Comparison of ENCODE assay signal across 9 mouse cellular contexts in genomic region chr4:140744654-140745053, GRCm38 (mm10). TPM values are rescaled to one million over a fixed set of nuclear protein-coding genes. Genes with fewer than 3 reads are reported as not detected.
DNase-seq lines count a peak whose midpoint lies in the region; ATAC-seq lines count a peak whose summit lies in the region.
"Had no signal": no experiment of that assay in that cellular context is flagged by ENCODE, and none has a peak within 500 bp of the region (broad histone marks: within the 10 kb centered on the region; RNA-seq: fewer than 3 reads in every experiment).

No protein-coding gene starts in this region.

- H3K36me3 ChIP-seq in heart, embryonic 10.5 days, result no peaks in the 10 kb centered on the region
- H3K36me3 ChIP-seq in heart, embryonic 11.5 days (ENCODE audit: control insufficient read depth, insufficient read depth, low read length), result no peaks in the 10 kb centered on the region
- H3K36me3 ChIP-seq: limb, embryonic 12.5 days had no signal

- 12% methylated on average over 3 of the region's 3 CpGs for WGBS in heart, embryonic 10.5 days
- 21% methylated on average over 3 of the region's 3 CpGs for WGBS in heart, embryonic 11.5 days (ENCODE audit: insufficient replicate concordance)

- H3K27ac ChIP-seq in heart, embryonic 10.5 days, result no peak overlapping the region
- H3K27ac ChIP-seq in heart, embryonic 11.5 days (ENCODE audit: low read depth, low read length), result no peak overlapping the region
- H3K27ac ChIP-seq: limb, embryonic 12.5 days had no signal

- H3K4me3 ChIP-seq in heart, embryonic 10.5 days, result no peak overlapping the region
- H3K4me3 ChIP-seq in heart, embryonic 11.5 days (ENCODE audit: low read depth, low read length), result no peak overlapping the region
- H3K4me3 ChIP-seq: limb, embryonic 12.5 days had no signal

- peaks cover 33% of the 10 kb centered on the region for H3K4me1 ChIP-seq in heart, embryonic 10.5 days
- peaks cover 21% of the 10 kb centered on the region for H3K4me1 ChIP-seq in heart, embryonic 11.5 days (ENCODE audit: control insufficient read depth, insufficient read depth, low read length)

- H3K9ac ChIP-seq in heart, embryonic 11.5 days (ENCODE audit: low read depth, low read length), result no peak overlapping the region
- H3K9ac ChIP-seq: limb, embryonic 12.5 days had no signal

- H3K27me3 ChIP-seq in heart, embryonic 10.5 days (ENCODE audit: insufficient read depth, poor library complexity, severe bottlenecking), result peaks cover 21% of the 10 kb centered on the region; the same call in 1 of the 2 replicates
- H3K27me3 ChIP-seq in heart, embryonic 11.5 days (ENCODE audit: control insufficient read depth, insufficient read depth, low read length), result 0 out of 2 replicates have a peak, but pooled peaks cover 3% of the 10 kb centered on the region

- no peak overlapping the region for H3K4me2 ChIP-seq in heart, embryonic 11.5 days
- H3K4me2 ChIP-seq: limb, embryonic 12.5 days had no signal

- peak; percentile 87 for DNase-seq in heart, embryonic 10.5 days (ENCODE audit: low spot score)
- DNase-seq in 416B (ENCODE audit: low read depth), result peak; percentile 81
- DNase-seq in adipocyte (ENCODE audit: low spot score), result peak; percentile 18
- DNase-seq in embryo, embryonic 11 days, result peak; percentile 54
- DNase-seq in layer of hippocampus, postnatal 14 days (ENCODE audit: low spot score in 2 of 2), result peak; percentile 18 to 58
- peak; percentile 62 for DNase-seq in retina, embryonic 14.5 days (ENCODE audit: low spot score)

- no peak for ATAC-seq in heart, embryonic 11.5 days (replicated peaks; ENCODE audit: insufficient number of reproducible peaks, low FRiP score, low TSS enrichment)
- ATAC-seq in erythroblast, adult 5-6 weeks (replicated peaks; ENCODE audit: low FRiP score, poor library complexity, severe bottlenecking), result no peak

- H3K9me3 ChIP-seq in heart, embryonic 10.5 days, result no peaks in the 10 kb centered on the region
- H3K9me3 ChIP-seq in heart, embryonic 11.5 days (replicated peaks; ENCODE audit: control insufficient read depth, low read length), result no peaks in the 10 kb centered on the region
- H3K9me3 ChIP-seq: limb, embryonic 12.5 days had no signal

RNA-seq across cellular contexts. Expression of gene Padi6, which starts 2.2 kb away (rescaled TPM):
- not detected in 2 replicates for polyA plus RNA-seq in heart, embryonic 10.5 days (2016; fragmentation: Nextera tagmentation; extraction: Ambion mirVana)
- polyA plus RNA-seq in heart, embryonic 11.5 days (2014; fragmentation: Nextera tagmentation; extraction: Ambion mirVana), result not detected in 2 replicates
- under 1 TPM in 1 of 2 experiments, not detected in 1; 0.17 TPM for total RNA-seq in layer of hippocampus, postnatal 14 days (2021)
- total RNA-seq in erythroblast, adult 5-6 weeks (2015; ENCODE audit: low replicate concordance), result not detected in 2 replicates
- total RNA-seq in erythroblast, adult 5-6 weeks (2017; ENCODE audit: low replicate concordance), result not detected in 2 replicates
- polyA plus RNA-seq: limb, embryonic 12.5 days had no signal

RNA-seq across cellular contexts. Expression of gene Padi4, which starts 29.4 kb away (rescaled TPM):
- 1.9 and 2.9 TPM in 2 replicates for polyA plus RNA-seq in heart, embryonic 10.5 days (2016; fragmentation: Nextera tagmentation; extraction: Ambion mirVana)
- polyA plus RNA-seq in heart, embryonic 11.5 days (2014; fragmentation: Nextera tagmentation; extraction: Ambion mirVana), result 1.9 and 2.4 TPM in 2 replicates
- not detected for total RNA-seq in layer of hippocampus, postnatal 14 days (2021)
- total RNA-seq in erythroblast, adult 5-6 weeks (2015; ENCODE audit: low replicate concordance), result 17.6 and 18.6 TPM in 2 replicates
- 11.6 and 13.5 TPM in 2 replicates for total RNA-seq in erythroblast, adult 5-6 weeks (2017; ENCODE audit: low replicate concordance)
- polyA plus RNA-seq: limb, embryonic 12.5 days had no signal

RNA-seq across cellular contexts. Expression of gene Rcc2, which starts 44.3 kb away (rescaled TPM):
- polyA plus RNA-seq in heart, embryonic 10.5 days (2016; fragmentation: Nextera tagmentation; extraction: Ambion mirVana), result 18.0 and 29.0 TPM in 2 replicates
- 23.3 and 24.6 TPM in 2 replicates for polyA plus RNA-seq in heart, embryonic 11.5 days (2014; fragmentation: Nextera tagmentation; extraction: Ambion mirVana)
- total RNA-seq in layer of hippocampus, postnatal 14 days (2021), result 10 to 100 TPM; 74.9 to 75.4 TPM
- total RNA-seq in erythroblast, adult 5-6 weeks (2015; ENCODE audit: low replicate concordance), result 10.6 and 17.8 TPM in 2 replicates
- total RNA-seq in erythroblast, adult 5-6 weeks (2017; ENCODE audit: low replicate concordance), result 21.0 and 24.1 TPM in 2 replicates

Comparison
In these comparisons a context has a peak if more than half of its experiments do, and no peak if none do; other contexts are left out.
1. DNase-seq: peak in every context shown above with its lines; median percentile 87 in heart, embryonic 10.5 days; 81 in 416B; 62 in retina, embryonic 14.5 days; 54 in embryo, embryonic 11 days; 38 in layer of hippocampus, postnatal 14 days; 18 in adipocyte.
2. RNA of gene Padi4, which starts 29.4 kb away (total RNA-seq): 11.6 to 18.6 TPM in erythroblast, adult 5-6 weeks; not detected in layer of hippocampus, postnatal 14 days; every median in the first group is over 10 times any median in the second.